29 mouse cellular contexts compared by ENCODE assay signal in genomic region chr12:91256334-91256733, GRCm38 (mm10).
"Had no signal": no experiment of that assay in that cellular context is flagged by ENCODE, and none has a peak within 500 bp of the region (broad histone marks: within the 10 kb centered on the region; RNA-seq: fewer than 3 reads in every experiment).

No protein-coding gene starts in this region.

- H3K4me1 ChIP-seq: heart, embryonic 15.5 days; hindbrain, embryonic 10.5 days; hindbrain, embryonic 12.5 days; intestine, embryonic 15.5 days; kidney, embryonic 15.5 days; limb, embryonic 10.5 days; limb, embryonic 12.5 days; liver, embryonic 13.5 days; liver, embryonic 15.5 days had no signal

- H3K27me3 ChIP-seq: heart, embryonic 13.5 days; heart, embryonic 15.5 days; hindbrain, embryonic 12.5 days; intestine, embryonic 15.5 days; kidney, embryonic 15.5 days; limb, embryonic 12.5 days; liver, embryonic 13.5 days; liver, embryonic 15.5 days had no signal

- H3K4me2 ChIP-seq: heart, embryonic 11.5 days; heart, embryonic 13.5 days; heart, embryonic 15.5 days; hindbrain, embryonic 12.5 days; hindbrain, embryonic 14.5 days; intestine, embryonic 15.5 days; kidney, embryonic 15.5 days; limb, embryonic 12.5 days; liver, embryonic 13.5 days; liver, embryonic 15.5 days had no signal

- DNase-seq: gastrocnemius, adult 2 months; gastrocnemius, postnatal 10 days; gastrocnemius, postnatal 25 days; heart, adult 11 months; heart, adult 2 months; heart, postnatal 4 days; kidney, adult 18-20 months; kidney, adult 9 months; kidney, postnatal 14 days; kidney, postnatal 36 days; layer of hippocampus, adult 9-11 months; layer of hippocampus, postnatal 36 days; liver; liver, embryonic 13.5 days had no signal

- H3K9ac ChIP-seq: heart, embryonic 13.5 days; heart, embryonic 15.5 days; hindbrain, embryonic 12.5 days; hindbrain, embryonic 14.5 days; intestine, embryonic 15.5 days; kidney, embryonic 15.5 days; limb, embryonic 12.5 days; liver, embryonic 13.5 days; liver, embryonic 15.5 days had no signal

- H3K4me3 ChIP-seq: gastrocnemius, adult 2 months; heart, adult 2 months; heart, embryonic 13.5 days; heart, embryonic 15.5 days; hindbrain, embryonic 10.5 days; hindbrain, embryonic 12.5 days; intestine, embryonic 15.5 days; kidney, embryonic 15.5 days; limb, embryonic 10.5 days; limb, embryonic 12.5 days; liver, embryonic 13.5 days; liver, embryonic 15.5 days had no signal

- H3K27ac ChIP-seq: gastrocnemius, adult 2 months; heart, adult 2 months; heart, embryonic 13.5 days; heart, embryonic 15.5 days; hindbrain, embryonic 10.5 days; hindbrain, embryonic 12.5 days; hindbrain, embryonic 14.5 days; intestine, embryonic 15.5 days; kidney, embryonic 15.5 days; kidney, postnatal 0 days; limb, embryonic 10.5 days; limb, embryonic 12.5 days; liver, embryonic 13.5 days; liver, embryonic 15.5 days had no signal

- ATAC-seq: hindbrain, embryonic 16.5 days; inflammation-experienced regulatory T-cells, adult 6 months; intestine, embryonic 15.5 days; intestine, postnatal 0 days had no signal

- H3K9me3 ChIP-seq: heart, embryonic 13.5 days; heart, embryonic 15.5 days; hindbrain, embryonic 10.5 days; hindbrain, embryonic 12.5 days; intestine, embryonic 15.5 days; kidney, embryonic 15.5 days; limb, embryonic 10.5 days; limb, embryonic 12.5 days; liver, embryonic 13.5 days; liver, embryonic 15.5 days had no signal

- H3K36me3 ChIP-seq: hindbrain, embryonic 12.5 days; intestine, embryonic 15.5 days; limb, embryonic 12.5 days had no signal
